Mouse (Mus musculus) ES-Bruce4 (cell line): ENCODE measurements around the gene Ccdc92b. TPM values are rescaled to one million over a fixed set of nuclear protein-coding genes. Genes with fewer than 3 reads are reported as not detected.

Experiments
- H3K27ac ChIP-seq: 2 replicates; pipeline ENCODE4 v1.5.1; 2012; ENCODE audit warnings: low read length, inconsistent platforms; ENCODE audit not compliant: insufficient read depth
- H3K27me3 ChIP-seq: 2 replicates; pipeline ENCODE4 v1.6.1; 2012; ENCODE audit warnings: mild to moderate bottlenecking, low read length, inconsistent platforms; ENCODE audit not compliant: control insufficient read depth, poor library complexity, insufficient read depth, severe bottlenecking
- H3K36me3 ChIP-seq: 2 replicates; pipeline ENCODE4 v1.6.1; 2012; ENCODE audit warnings: inconsistent platforms, mild to moderate bottlenecking, low read length, moderate library complexity; ENCODE audit not compliant: control insufficient read depth, poor library complexity, insufficient read depth, severe bottlenecking
- H3K4me1 ChIP-seq: one replicate; pipeline ENCODE4 v1.8.1; 2011; ENCODE audit warnings: low read length; ENCODE audit not compliant: control insufficient read depth, insufficient read depth
- H3K4me3 ChIP-seq: 2 replicates; pipeline ENCODE4 v1.5.1; 2011; ENCODE audit warnings: low read depth, mild to moderate bottlenecking, low read length
- H3K9ac ChIP-seq: 2 replicates; pipeline ENCODE4 v1.6.1; 2012; ENCODE audit warnings: low read depth, mild to moderate bottlenecking, inconsistent platforms; ENCODE audit not compliant: poor library complexity, severe bottlenecking
- H3K9me3 ChIP-seq: replicated peaks from 2 replicates; pipeline ENCODE4 v1.6.1; 2012; ENCODE audit warnings: mild to moderate bottlenecking, low read length, inconsistent platforms; ENCODE audit not compliant: control insufficient read depth, poor library complexity, insufficient read depth, severe bottlenecking
- CTCF ChIP-seq: IDR thresholded peaks from one replicate; pipeline ENCODE4 v1.8.1; 2011; ENCODE audit warnings: low read depth, low read length
- EP300 ChIP-seq: IDR thresholded peaks from 2 replicates; pipeline ENCODE4 v1.6.1; 2011; ENCODE audit warnings: low read depth, low read length; ENCODE audit not compliant: insufficient read depth
- POLR2A ChIP-seq: IDR thresholded peaks from one replicate; pipeline ENCODE4 v1.8.1; 2011; ENCODE audit warnings: low read length; ENCODE audit not compliant: insufficient read depth
- polyA plus RNA-seq: library from polyadenylated mRNA; stranded (reverse); fragments of >200 nt; gene quantifications from 2 replicates; pipeline ENCODE4 v1.2.4, GENCODE M21; 2011; ENCODE audit warnings: low read depth; ENCODE audit not compliant: missing spikeins, insufficient read depth, insufficient read length

The Ccdc92b gene
- polyA plus RNA-seq: 4.8 and 5.3 TPM in 2 replicates

DNA sequence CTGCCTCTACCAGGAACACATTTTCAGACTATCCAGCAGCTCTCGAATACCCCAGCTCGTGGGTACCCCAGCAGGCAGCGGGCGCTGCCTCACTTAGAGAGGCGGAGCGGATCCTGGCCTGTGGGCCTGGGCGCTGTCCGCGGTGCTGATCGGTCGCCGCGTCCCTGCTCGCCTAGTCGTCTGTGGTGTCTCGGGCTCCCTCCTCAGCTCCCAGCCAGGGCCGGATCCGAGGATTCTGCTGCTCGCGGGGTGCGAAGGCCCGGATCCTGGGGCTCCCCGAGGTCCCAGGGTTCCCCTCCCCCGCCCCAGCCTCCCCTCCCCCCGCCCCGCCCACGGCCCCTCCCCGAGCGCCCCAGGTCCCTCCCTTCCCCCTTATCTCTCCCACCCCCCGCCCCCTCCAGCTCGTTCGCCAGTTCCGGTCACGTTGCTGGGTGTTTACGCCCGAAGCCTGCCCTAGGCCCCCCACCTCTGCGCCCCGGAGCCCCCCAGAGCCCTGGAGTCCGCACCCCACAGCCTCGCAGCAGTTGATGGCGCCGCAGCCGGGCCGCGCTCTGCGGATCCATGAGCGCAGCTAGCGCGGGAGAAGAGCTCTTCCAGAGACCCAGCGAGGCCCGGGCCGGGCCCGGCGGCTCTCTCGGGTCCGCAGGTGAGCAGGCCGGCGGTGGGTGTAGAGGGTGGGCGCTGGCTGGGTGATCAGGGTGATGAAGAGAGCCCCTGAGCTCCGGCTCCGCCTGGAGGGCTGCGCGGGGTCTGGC lies at the start of gene Ccdc92b:
Ccdc92b (plus strand) TSS at position 405 of the 755 bp plus-strand sequence.
- H3K4me3 ChIP-seq: peak within 1 kb of the TSS; percentile 82
- 0 out of 2 replicates have a peak, but pooled peaks cover 2% of the 10 kb centered on the region for H3K36me3 ChIP-seq
- H3K27ac ChIP-seq: no peak within 1 kb of the TSS
- no peaks in the 10 kb centered on the region for H3K9me3 ChIP-seq
- H3K27me3 ChIP-seq: no peaks in the 10 kb centered on the region
- H3K4me1 ChIP-seq: no peaks in the 10 kb centered on the region
- peak within 1 kb of the TSS; percentile 97 for H3K9ac ChIP-seq
- TF ChIP-seq CTCF (no peak), POLR2A (no peak), EP300 (0 out of 2 replicates have a peak, but pooled peaks have one; percentile 44)

GRCm38 (mm10) chr11:74569735-74570134 lies 49.7 kb upstream of the Ccdc92b start:
- Histone ChIP-seq H3K4me3 (no peak overlapping the region), H3K4me1 (peaks cover 11% of the 10 kb centered on the region), H3K27ac (no peak overlapping the region), H3K27me3 (no peaks in the 10 kb centered on the region), H3K9me3 (no peaks in the 10 kb centered on the region), H3K9ac (no peak overlapping the region), H3K36me3 (no peaks in the 10 kb centered on the region)
- TF ChIP-seq EP300 (no peak), POLR2A (no peak), CTCF (no peak)

GRCm38 (mm10) chr11:74572459-74573061 lies 46.8 kb upstream of the Ccdc92b start:
- Histone ChIP-seq H3K27me3 (no peaks in the 10 kb centered on the region), H3K9me3 (no peaks in the 10 kb centered on the region), H3K9ac (no peak overlapping the region), H3K4me3 (no peak overlapping the region), H3K36me3 (no peaks in the 10 kb centered on the region), H3K27ac (no peak overlapping the region), H3K4me1 (peaks cover 11% of the 10 kb centered on the region)
- TF ChIP-seq EP300: peak; percentile 87
- no peak for TF ChIP-seq CTCF
- no peak for TF ChIP-seq POLR2A

DNA sequence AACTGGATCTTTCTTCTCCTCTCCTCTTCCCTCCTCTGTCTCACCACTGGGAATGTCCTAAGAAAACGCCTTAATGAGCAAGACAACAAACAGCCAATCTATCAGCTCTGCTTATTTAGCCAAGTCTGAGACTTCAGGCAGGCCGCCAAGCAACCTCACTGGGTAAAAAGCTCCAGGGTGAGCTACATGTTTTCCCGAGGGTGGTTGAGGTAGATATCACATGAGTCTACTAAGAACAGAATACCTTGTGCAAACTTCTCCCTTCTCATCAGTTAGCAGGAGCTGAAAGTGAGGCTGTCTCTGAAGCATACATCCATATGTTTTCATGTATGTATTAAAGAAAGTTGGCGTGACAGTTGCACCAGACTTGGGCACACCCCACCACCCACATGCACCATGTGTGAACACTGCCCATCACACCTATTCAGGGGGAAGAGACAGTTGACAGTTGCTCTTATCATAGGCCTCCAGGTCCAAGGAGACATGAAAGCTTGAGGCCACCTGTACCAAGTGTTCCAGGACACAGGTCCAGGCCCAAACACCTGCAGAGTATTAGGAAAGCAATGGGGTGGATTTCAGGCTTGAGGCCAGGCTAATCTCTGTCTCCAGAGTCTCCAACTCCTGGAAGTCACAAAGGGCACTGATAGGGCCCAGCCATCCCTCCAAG lies 44.5 kb upstream of the Ccdc92b start:
- TF ChIP-seq CTCF (no peak), POLR2A (no peak), EP300 (no peak)
- Histone ChIP-seq H3K36me3 (no peaks in the 10 kb centered on the region), H3K27ac (no peak overlapping the region), H3K27me3 (no peaks in the 10 kb centered on the region), H3K9me3 (no peaks in the 10 kb centered on the region), H3K4me3 (no peak overlapping the region), H3K4me1 (peaks cover 11% of the 10 kb centered on the region), H3K9ac (no peak overlapping the region)

DNA sequence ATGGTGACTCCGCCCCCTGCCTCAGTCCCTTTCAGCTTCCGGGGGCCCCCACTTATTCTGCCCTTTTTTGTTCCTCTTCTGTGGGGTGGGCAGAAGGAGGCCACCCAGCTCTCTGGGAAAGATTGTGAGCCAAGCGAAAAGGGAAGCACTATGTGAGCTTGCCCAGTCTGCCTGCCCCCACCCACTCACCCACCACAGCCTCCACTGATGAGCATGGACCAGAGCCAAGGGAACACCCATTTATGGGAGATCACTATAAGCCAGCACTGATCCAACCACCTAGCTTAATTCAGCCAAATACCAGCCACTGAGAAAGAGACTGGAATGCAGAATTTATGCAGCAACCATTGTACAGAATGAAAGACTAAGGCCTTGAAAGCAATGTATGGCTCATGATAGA lies 43.5 kb upstream of the Ccdc92b start:
- no peaks in the 10 kb centered on the region for H3K36me3 ChIP-seq

DNA sequence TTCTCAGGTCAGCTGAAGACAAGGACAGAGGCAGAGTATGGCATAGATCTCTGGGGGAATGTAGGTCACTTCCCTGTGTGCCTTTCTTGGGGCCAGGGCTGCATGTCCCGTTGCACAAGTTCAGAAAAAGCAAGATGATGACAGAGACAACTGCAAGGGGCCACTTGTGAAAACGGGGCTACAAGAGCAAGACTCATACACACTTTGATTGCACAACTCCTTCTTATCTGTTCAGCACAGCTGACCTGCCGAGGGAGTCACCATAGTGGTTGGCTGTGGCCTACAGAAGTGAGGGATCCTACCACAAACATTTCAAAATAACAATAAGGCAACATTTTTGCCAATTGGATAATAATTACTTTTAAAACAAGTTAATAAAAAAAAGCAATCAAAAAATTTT lies 42.3 kb upstream of the Ccdc92b start:
- H3K4me3 ChIP-seq: no peak overlapping the region
- peaks cover 3% of the 10 kb centered on the region for H3K4me1 ChIP-seq
- no peak for TF ChIP-seq EP300
- TF ChIP-seq CTCF: no peak
- TF ChIP-seq POLR2A: no peak
- no peak overlapping the region for H3K9ac ChIP-seq
- H3K27me3 ChIP-seq: no peaks in the 10 kb centered on the region
- H3K9me3 ChIP-seq: no peaks in the 10 kb centered on the region
- H3K36me3 ChIP-seq: no peaks in the 10 kb centered on the region
- no peak overlapping the region for H3K27ac ChIP-seq

More for the DNA sequence above, 43.5 kb upstream of the Ccdc92b start:
- Histone ChIP-seq H3K9ac (no peak overlapping the region), H3K27ac (no peak overlapping the region), H3K4me3 (no peak overlapping the region), H3K4me1 (peaks cover 11% of the 10 kb centered on the region), H3K9me3 (no peaks in the 10 kb centered on the region), H3K27me3 (no peaks in the 10 kb centered on the region)
- TF ChIP-seq POLR2A: no peak
- TF ChIP-seq CTCF: no peak
- no peak for TF ChIP-seq EP300
